Mouse (Mus musculus) intestine, embryonic 16.5 days (tissue): ENCODE results near the gene Pum1. TPM values are rescaled to one million over a fixed set of nuclear protein-coding genes. Genes with fewer than 3 reads are reported as not detected.

Experiments
- ATAC-seq: fragments of 200-750 bp; cut with Nextera tagmentation; 2 replicates; pipeline ENCODE4 v1.8.0; 2017; ENCODE audit warnings: moderate TSS enrichment, moderate library complexity
- H3K27ac ChIP-seq: fragments of 300-500 bp; sonication (generic); 2 replicates; pipeline ENCODE4 v1.5.1; 2014; ENCODE audit warnings: mild to moderate bottlenecking, low read length
- H3K27me3 ChIP-seq: fragments of 300-500 bp; sonication (generic); replicated peaks from 2 replicates; pipeline ENCODE4 v1.6.1; 2014; ENCODE audit warnings: low read length, control low read depth, mixed read lengths; ENCODE audit not compliant: control insufficient read depth, insufficient read depth
- H3K36me3 ChIP-seq: fragments of 300-500 bp; sonication (generic); 2 replicates; pipeline ENCODE4 v1.6.1; 2014; ENCODE audit warnings: low read length, control low read depth; ENCODE audit not compliant: control insufficient read depth, insufficient read depth
- H3K4me1 ChIP-seq: fragments of 300-500 bp; sonication (generic); 2 replicates; pipeline ENCODE4 v1.6.1; 2014; ENCODE audit warnings: low read length, control low read depth, mixed read lengths; ENCODE audit not compliant: control insufficient read depth, insufficient read depth
- H3K4me2 ChIP-seq: fragments of 300-500 bp; sonication (generic); 2 replicates; pipeline ENCODE4 v1.6.1; 2014; ENCODE audit warnings: low read depth, low read length, control low read depth
- H3K4me3 ChIP-seq: fragments of 300-500 bp; sonication (generic); 2 replicates; pipeline ENCODE4 v1.5.1; 2014; ENCODE audit warnings: mild to moderate bottlenecking, low read length
- H3K9ac ChIP-seq: fragments of 300-500 bp; sonication (generic); 2 replicates; pipeline ENCODE4 v1.6.1; 2014; ENCODE audit warnings: low read depth, low read length
- H3K9me3 ChIP-seq: fragments of 300-500 bp; sonication (generic); 2 replicates; pipeline ENCODE4 v1.6.1; 2016; ENCODE audit warnings: low read length, control low read depth; ENCODE audit not compliant: control insufficient read depth
- WGBS: fragments of 180-500 bp; shearing (Covaris S2); extraction: QIAGEN DNeasy Blood & Tissue Kit; methylation state at CpG from one replicate; pipeline ENCODE4 v1.1.7; 2014; 5-methylcytosine and 5-hydroxymethylcytosine counted together
- polyA plus RNA-seq: library from polyadenylated mRNA; unstranded; fragments of >200 nt; fragmentation: Nextera tagmentation; extraction: Ambion mirVana; gene quantifications from 2 replicates; pipeline ENCODE4 v1.2.1, GENCODE M21; 2015

Gene Pum1
- polyA plus RNA-seq, 1 experiment from 2014 or later = 60.8 TPM

DNA sequence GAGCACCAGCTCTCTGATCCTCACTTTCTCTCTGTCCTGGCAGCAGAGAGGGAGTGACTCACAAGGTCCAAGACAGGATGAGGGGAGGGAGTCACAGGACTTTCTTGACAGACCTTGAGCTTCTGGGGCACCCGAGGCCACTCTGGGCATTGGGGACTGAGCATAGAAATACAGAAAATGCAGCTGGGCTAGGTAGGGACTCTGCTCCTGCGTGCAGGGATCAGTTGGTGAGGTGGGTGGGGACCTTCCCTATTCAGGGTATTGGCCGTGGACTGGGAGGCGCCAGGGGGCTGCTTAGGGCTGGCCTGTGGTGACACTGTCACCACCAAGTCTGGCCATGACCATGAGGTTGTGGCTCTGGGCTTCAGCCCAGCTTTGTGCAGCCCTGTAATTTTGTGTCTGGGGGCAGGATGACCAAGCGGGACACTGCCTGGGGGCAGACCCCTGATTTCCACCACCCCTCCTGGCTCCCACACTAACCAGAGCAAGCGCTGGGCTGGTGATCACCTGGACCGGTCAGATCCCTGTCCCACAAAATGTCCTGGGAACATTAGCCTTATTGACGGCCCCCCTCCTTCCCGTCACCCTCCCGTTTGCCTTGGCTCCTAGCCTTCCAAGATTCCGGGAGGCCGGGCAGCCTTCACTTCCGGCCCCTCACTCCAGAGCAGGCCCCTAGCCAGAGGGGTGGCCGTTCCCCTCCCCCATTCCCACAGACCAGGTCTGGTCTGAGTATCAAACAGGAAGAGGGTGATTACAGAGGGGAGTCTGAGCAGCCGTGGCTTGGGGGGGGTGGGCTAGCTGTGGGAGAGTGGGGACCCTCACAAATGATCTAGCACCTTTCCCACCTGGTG is 134.3 kb downstream of the Pum1 start:
- WGBS = 30% methylated on average over 15 of the region's 15 CpGs
- no peaks in the 10 kb centered on the region for H3K36me3 ChIP-seq
- H3K4me2 ChIP-seq = peak overlapping the region; percentile 9; the same call in 1 of the 2 replicates
- H3K27me3 ChIP-seq = peaks cover 3% of the 10 kb centered on the region; the same call in 1 of the 2 replicates
- H3K9me3 ChIP-seq = no peaks in the 10 kb centered on the region
- peak overlapping the region; percentile 68 for H3K27ac ChIP-seq
- ATAC-seq = peak; percentile 27; the same call in 1 of the 2 replicates
- no peak overlapping the region; the same call in 1 of the 2 replicates for H3K4me3 ChIP-seq
- H3K4me1 ChIP-seq = peaks cover 45% of the 10 kb centered on the region
- peak overlapping the region; percentile 53 for H3K9ac ChIP-seq

DNA sequence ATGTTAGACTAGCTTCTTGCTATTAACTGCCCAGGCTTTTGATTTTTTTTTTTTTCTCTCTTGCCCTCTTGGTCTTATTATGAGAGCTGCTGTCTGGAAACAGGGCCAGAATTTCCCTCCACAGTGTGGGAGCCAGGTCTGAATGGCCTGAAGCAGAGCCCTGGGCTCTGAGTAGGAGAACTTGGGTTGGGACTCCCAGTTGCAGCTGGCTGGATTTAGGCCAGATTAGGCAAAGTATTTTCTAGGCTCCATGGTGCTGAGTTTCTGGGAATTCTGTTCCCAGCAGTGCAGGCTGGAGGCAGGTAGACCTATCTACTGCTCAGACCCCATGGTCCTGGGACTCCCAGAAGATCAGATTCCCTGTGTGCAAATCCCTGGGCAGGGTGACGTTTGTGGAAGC is 135.3 kb downstream of the Pum1 start:
- Histone ChIP-seq H3K27ac (peak overlapping the region; percentile 68), H3K4me1 (peaks cover 42% of the 10 kb centered on the region), H3K9me3 (no peaks in the 10 kb centered on the region), H3K36me3 (no peaks in the 10 kb centered on the region), H3K4me2 (no peak overlapping the region), H3K9ac (no peak overlapping the region), H3K4me3 (no peak overlapping the region), H3K27me3 (no peaks in the 10 kb centered on the region)
- WGBS = 75% methylated on average over 1 of the region's 1 CpGs
- ATAC-seq = no peak

DNA sequence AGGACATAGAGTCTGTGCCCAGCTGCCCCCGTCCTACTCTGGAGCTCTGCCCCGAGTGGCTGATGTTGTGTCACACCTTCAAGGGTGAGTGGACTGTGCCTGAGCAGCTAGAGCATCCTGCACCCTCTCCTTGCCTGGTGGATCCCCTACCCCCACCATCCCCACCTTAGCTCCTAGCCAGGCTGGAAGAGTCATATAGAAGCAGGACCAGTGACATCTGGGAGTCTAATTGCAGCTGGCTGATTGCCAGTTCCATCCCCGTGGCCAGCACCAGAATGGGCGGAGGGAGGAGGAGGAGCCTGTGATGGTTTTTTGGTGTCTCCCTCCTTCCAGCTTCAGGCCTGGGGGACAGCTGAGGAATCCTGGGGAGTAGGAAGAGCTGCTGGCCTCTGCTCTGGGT is 136.0 kb downstream of the Pum1 start:
- 41% methylated on average over 4 of the region's 4 CpGs for WGBS
- peak overlapping the region; percentile 68; the same call in 1 of the 2 replicates for H3K27ac ChIP-seq

DNA sequence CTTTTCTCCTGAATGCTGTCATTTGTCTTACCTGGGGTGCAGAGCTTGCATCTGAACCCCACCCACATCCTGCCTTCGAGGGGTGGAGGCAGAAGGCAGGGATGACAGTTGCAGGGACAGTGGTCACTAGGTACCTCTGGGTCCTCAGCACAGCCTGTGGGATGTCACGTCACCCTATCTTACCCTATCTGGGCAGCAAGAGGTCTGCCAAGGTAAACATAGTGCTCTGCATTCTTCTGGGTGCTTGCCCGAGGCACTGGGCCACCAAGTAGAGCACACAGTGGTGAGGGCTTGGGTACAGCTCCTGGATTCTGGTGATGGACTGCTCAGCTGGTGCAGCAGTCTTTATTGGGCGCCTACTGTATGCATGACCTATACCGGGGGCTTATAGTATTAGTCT is 136.5 kb downstream of the Pum1 start:
- Histone ChIP-seq H3K4me1 (peaks cover 42% of the 10 kb centered on the region), H3K4me3 (no peak overlapping the region), H3K9me3 (no peaks in the 10 kb centered on the region), H3K4me2 (no peak overlapping the region), H3K27ac (no peak overlapping the region), H3K9ac (no peak overlapping the region), H3K27me3 (no peaks in the 10 kb centered on the region), H3K36me3 (no peaks in the 10 kb centered on the region)
- no peak for ATAC-seq
- 64% methylated on average over 5 of the region's 5 CpGs for WGBS

More for the DNA sequence above, 136.0 kb downstream of the Pum1 start:
- no peaks in the 10 kb centered on the region for H3K9me3 ChIP-seq
- H3K4me1 ChIP-seq = peaks cover 42% of the 10 kb centered on the region
- no peaks in the 10 kb centered on the region for H3K36me3 ChIP-seq
- H3K9ac ChIP-seq = no peak overlapping the region
- no peak for ATAC-seq
- H3K4me2 ChIP-seq = no peak overlapping the region
- H3K4me3 ChIP-seq = no peak overlapping the region
- H3K27me3 ChIP-seq = no peaks in the 10 kb centered on the region

DNA sequence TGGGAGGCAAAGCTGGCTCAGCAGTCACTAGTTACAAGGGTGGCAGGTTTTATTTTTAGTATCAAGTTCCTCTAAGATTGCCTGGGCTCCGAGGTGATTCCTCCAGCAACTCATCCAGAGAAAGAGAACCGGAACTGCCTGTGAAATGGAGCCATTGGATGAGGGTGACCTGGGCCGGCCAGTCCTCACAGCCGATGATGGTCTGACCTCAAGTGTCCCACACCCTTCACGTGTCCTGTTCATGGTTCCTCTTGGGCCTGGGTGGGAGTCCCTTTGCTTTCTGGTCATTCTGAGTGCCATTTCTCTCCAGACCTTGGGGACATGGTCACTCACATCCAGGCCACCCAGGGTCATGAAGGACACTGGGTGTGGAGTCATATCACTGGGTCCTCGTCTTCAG is 137.0 kb downstream of the Pum1 start:
- Histone ChIP-seq H3K4me3 (no peak overlapping the region), H3K27ac (no peak overlapping the region), H3K4me1 (peaks cover 46% of the 10 kb centered on the region), H3K9ac (no peak overlapping the region), H3K4me2 (no peak overlapping the region), H3K36me3 (no peaks in the 10 kb centered on the region), H3K9me3 (no peaks in the 10 kb centered on the region), H3K27me3 (no peaks in the 10 kb centered on the region)
- no peak for ATAC-seq
- 84% methylated on average over 6 of the region's 6 CpGs for WGBS

DNA sequence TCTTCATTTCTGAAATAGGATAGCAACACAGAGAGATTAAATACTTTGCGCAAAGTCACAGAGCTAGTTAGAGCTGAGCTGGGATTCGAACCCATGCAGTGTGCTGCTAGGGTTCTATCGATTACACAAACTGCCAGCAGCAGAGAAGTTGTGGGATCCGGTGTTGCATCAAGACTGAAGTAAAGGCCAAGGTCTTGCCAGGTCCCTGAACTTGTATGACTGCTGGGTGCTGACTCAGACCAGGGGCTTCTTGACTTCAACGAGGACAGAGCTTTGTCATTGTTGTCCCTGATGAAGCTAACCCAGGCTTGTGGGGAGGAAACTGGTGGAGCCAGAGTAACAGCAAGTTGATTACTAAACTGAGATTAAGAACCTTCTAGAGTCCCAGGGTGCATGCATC is 138.1 kb downstream of the Pum1 start:
- no peaks in the 10 kb centered on the region for H3K27me3 ChIP-seq
- no peak for ATAC-seq
- H3K27ac ChIP-seq = peak overlapping the region; percentile 57; the same call in 1 of the 2 replicates
- H3K9me3 ChIP-seq = no peaks in the 10 kb centered on the region
- H3K4me3 ChIP-seq = no peak overlapping the region
- no peak overlapping the region for H3K4me2 ChIP-seq
- H3K9ac ChIP-seq = no peak overlapping the region
- no peaks in the 10 kb centered on the region for H3K36me3 ChIP-seq
- WGBS = 84% methylated on average over 5 of the region's 5 CpGs
- peaks cover 46% of the 10 kb centered on the region for H3K4me1 ChIP-seq

DNA sequence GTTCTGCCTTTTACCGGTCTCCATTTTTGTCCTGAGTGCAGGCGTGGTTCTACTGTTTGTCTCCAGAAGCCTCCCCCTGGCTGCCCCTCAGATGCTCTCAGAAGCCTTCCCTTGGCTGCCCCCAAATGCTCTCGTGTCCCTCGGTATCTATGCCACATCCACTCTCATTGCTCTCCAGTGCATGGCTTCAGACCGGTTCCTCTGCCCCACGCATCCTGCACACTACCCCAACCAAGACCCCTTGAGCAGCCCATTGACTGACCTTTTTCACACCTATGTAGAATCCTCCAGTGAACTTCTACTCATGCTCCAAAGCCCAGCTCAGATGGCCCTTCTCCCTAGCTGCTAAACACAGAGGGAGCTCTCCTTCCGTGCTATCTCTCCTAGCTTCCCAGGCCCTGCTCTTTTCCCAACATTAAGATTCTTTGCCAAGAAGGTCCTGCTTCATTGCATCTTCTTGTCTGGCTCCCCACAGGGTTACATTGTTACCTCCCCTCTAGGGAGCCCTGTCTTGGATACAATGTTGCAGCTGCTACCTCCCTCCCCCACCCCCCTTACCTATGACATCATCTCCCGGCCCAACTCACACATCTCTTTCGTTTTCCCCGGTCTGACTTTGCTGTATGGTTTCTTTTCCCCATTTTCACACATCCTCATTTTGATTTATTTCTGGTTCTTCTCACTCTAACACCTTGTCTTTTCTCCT is 138.7 kb downstream of the Pum1 start:
- H3K27me3 ChIP-seq = no peaks in the 10 kb centered on the region
- no peak overlapping the region for H3K4me3 ChIP-seq
- peaks cover 45% of the 10 kb centered on the region for H3K4me1 ChIP-seq
- H3K4me2 ChIP-seq = 0 out of 2 replicates have a peak overlapping the region, but pooled peaks have one; percentile 29
- WGBS = 55% methylated on average over 10 of the region's 10 CpGs
- no peaks in the 10 kb centered on the region for H3K36me3 ChIP-seq
- peak overlapping the region; percentile 57; the same call in 1 of the 2 replicates for H3K27ac ChIP-seq
- peak; percentile 37 for ATAC-seq
- H3K9me3 ChIP-seq = no peaks in the 10 kb centered on the region
- peak overlapping the region; percentile 12; the same call in 1 of the 2 replicates for H3K9ac ChIP-seq

DNA sequence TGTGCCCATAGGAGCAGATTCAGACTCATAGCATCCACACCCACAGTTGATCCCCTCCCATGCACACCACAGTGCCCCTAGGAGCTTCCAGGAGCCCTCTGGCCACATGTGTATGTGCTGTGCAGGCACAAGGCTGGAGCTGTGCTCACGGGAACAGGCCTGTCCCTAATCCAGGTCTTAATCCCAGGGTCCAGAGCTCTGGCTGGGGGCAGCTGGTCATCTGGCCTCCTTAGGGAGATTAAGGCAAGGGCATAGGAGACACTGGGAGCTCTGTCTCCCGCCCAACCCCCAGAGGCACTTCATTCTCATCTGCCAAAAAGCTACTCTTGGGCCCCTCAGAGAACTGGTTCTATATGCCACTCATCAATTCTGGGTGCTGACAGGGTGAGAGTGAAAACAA is 140.5 kb downstream of the Pum1 start:
- Histone ChIP-seq H3K4me3 (no peak overlapping the region), H3K27ac (no peak overlapping the region), H3K36me3 (no peaks in the 10 kb centered on the region), H3K9ac (no peak overlapping the region), H3K4me2 (no peak overlapping the region), H3K27me3 (no peaks in the 10 kb centered on the region), H3K4me1 (peaks cover 28% of the 10 kb centered on the region), H3K9me3 (no peaks in the 10 kb centered on the region)
- ATAC-seq = no peak
- WGBS = 74% methylated on average over 2 of the region's 2 CpGs

DNA sequence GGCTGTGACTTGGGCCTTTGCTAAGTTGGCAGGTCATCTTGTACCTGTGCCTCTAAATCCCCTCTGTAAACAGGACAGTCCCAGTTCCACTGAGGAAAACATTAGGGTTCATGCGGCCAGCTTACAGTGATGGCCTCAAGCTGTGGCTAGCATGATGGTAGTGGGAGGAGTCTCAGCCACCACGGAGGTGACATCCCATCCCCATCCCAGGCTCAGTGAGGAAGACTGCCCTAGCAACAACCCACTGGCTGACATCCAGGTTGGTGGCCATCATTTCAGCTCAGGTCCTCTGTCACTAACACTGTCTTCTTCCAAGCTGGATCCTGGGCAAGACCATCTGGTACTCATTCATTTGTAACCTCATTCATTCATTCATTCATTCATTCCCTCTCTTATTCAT is 141.2 kb downstream of the Pum1 start:
- Histone ChIP-seq H3K27me3 (no peaks in the 10 kb centered on the region), H3K36me3 (no peaks in the 10 kb centered on the region), H3K4me2 (no peak overlapping the region), H3K9ac (no peak overlapping the region), H3K4me1 (peaks cover 23% of the 10 kb centered on the region), H3K9me3 (no peaks in the 10 kb centered on the region), H3K27ac (no peak overlapping the region), H3K4me3 (no peak overlapping the region)
- no peak for ATAC-seq
- WGBS = 38% methylated on average over 2 of the region's 2 CpGs
